Mouse (Mus musculus) activated CD4-positive, CD25-positive, alpha-beta regulatory T cell, adult 9 weeks (primary cell): ENCODE data around the gene Trpm7. TPM values are rescaled to one million over a fixed set of nuclear protein-coding genes. Genes with fewer than 3 reads are reported as not detected.

ENCODE experiments used
- polyA plus RNA-seq: library from polyadenylated mRNA; unstranded; fragments of 100-300 nt; shearing (Covaris generic); gene quantifications from one replicate; pipeline ENCODE4 v1.2.1, GENCODE M21; 2017

Trpm7 gene
- 82.7 TPM for polyA plus RNA-seq

GRCm38 (mm10) chr2:126875871-126876796 lies at the start of gene Trpm7:
Gene Trpm7 (minus strand): TSS chr2:126876230.

GRCm38 (mm10) chr2:126783370-126783769 lies 92.7 kb downstream of the Trpm7 start, which contains the start of gene Usp50:
Gene Usp50 (minus strand): TSS chr2:126783470.

Other genes with a start within 250 kb of the Trpm7 start
- 76.5 TPM for gene Gabpb1, start 199.9 kb downstream of the Trpm7 start, polyA plus RNA-seq
- gene Usp8, start 168.9 kb downstream of the Trpm7 start, polyA plus RNA-seq: 61.7 TPM
- gene Usp50, start 92.8 kb downstream of the Trpm7 start, polyA plus RNA-seq: 4.5 TPM
- 74.8 TPM for gene Sppl2a, start 57.0 kb upstream of the Trpm7 start, polyA plus RNA-seq
- 20.6 TPM for gene Ap4e1, start 132.5 kb upstream of the Trpm7 start, polyA plus RNA-seq
- 86.1 TPM for gene Blvra, start 194.4 kb upstream of the Trpm7 start, polyA plus RNA-seq